Mouse (Mus musculus) adrenal gland, postnatal 25 days (tissue): ENCODE measurements at regions not wholly inside any gene's neighbourhood (a gene's known extent, or its start where the extent isn't known, plus 50 kb on each side); places are given as distances from the start of the nearest gene placed in this dataset.
A peak's percentile ranks its signal among the peaks of the same experiment; 100 is the strongest.

Experiments used
- DNase-seq: peaks from one replicate; pipeline ENCODE4 v3.0.0; 2021; ENCODE audit warnings: mixed read lengths

- no peak for DNase-seq
These were observed 449.3 kb upstream of the Mgmt start for GRCm38 (mm10) chr7:136445091-136445490.

- DNase-seq = peak; percentile 5
These were observed 445.1 kb upstream of the Mgmt start for GRCm38 (mm10) chr7:136449286-136449685.

- DNase-seq = no peak
These were observed 442.6 kb upstream of the Mgmt start for GRCm38 (mm10) chr7:136451672-136452361.

GRCm38 (mm10) chr7:136452561-136452960, 441.9 kb upstream of the Mgmt start:
- DNase-seq = no peak

GRCm38 (mm10) chr7:136457171-136457570, 437.2 kb upstream of the Mgmt start:
- DNase-seq = no peak

- DNase-seq = no peak
These were observed 436.5 kb upstream of the Mgmt start for GRCm38 (mm10) chr7:136457867-136458448.

GRCm38 (mm10) chr7:136477135-136477534, 417.3 kb upstream of the Mgmt start:
- no peak for DNase-seq

- DNase-seq = no peak
These were observed 413.7 kb upstream of the Mgmt start for GRCm38 (mm10) chr7:136480641-136481202.

GRCm38 (mm10) chr7:136483237-136483636, 411.2 kb upstream of the Mgmt start:
- no peak for DNase-seq

- no peak for DNase-seq
These were observed 406.9 kb upstream of the Mgmt start for GRCm38 (mm10) chr7:136487556-136487955.

- no peak for DNase-seq
These were observed 399.6 kb upstream of the Mgmt start for GRCm38 (mm10) chr7:136494862-136495261.

GRCm38 (mm10) chr7:136496335-136497242, 397.8 kb upstream of the Mgmt start:
- DNase-seq = no peak

- no peak for DNase-seq
These were observed 394.4 kb upstream of the Mgmt start for GRCm38 (mm10) chr7:136500059-136500458.

- DNase-seq = no peak
These were observed 393.3 kb upstream of the Mgmt start for GRCm38 (mm10) chr7:136501094-136501493.

GRCm38 (mm10) chr7:136501855-136502847, 392.3 kb upstream of the Mgmt start:
- DNase-seq = peak; percentile 31

- DNase-seq = no peak
These were observed 383.0 kb upstream of the Mgmt start for GRCm38 (mm10) chr7:136511389-136511788.

- no peak for DNase-seq
These were observed 379.0 kb upstream of the Mgmt start for GRCm38 (mm10) chr7:136515376-136515775.

- no peak for DNase-seq
These were observed 368.6 kb upstream of the Mgmt start for GRCm38 (mm10) chr7:136525821-136526220.

- DNase-seq = no peak
These were observed 364.2 kb upstream of the Mgmt start for GRCm38 (mm10) chr7:136530006-136530785.

GRCm38 (mm10) chr7:136531301-136531700, 363.1 kb upstream of the Mgmt start:
- DNase-seq = no peak
